Mouse (Mus musculus): Measurements from ENCODE around the gene Slc1a3.

The Slc1a3 gene

DNA sequence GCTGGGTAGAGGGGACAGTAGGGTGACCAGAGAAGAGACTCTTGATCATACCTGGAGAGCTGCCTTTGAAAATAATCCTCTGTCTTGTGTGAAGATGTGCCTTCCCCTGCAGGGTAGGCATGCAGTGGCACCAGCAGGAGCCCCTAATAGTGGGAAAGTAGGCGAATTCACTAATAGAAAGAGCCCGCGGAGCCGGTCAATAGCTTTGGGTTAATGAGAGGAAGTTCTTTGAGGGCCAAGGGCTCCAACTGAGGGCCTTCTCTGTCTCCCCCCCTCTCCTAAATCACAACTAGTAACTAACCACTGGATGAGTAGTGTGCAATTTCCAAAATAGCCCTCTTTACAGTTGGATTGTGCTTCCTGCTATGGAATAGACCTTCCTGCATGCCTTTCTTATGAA is 50.6 kb downstream of the Slc1a3 start:
- intact Hi-C loops (cut with DNase I) = no loop called here

DNA sequence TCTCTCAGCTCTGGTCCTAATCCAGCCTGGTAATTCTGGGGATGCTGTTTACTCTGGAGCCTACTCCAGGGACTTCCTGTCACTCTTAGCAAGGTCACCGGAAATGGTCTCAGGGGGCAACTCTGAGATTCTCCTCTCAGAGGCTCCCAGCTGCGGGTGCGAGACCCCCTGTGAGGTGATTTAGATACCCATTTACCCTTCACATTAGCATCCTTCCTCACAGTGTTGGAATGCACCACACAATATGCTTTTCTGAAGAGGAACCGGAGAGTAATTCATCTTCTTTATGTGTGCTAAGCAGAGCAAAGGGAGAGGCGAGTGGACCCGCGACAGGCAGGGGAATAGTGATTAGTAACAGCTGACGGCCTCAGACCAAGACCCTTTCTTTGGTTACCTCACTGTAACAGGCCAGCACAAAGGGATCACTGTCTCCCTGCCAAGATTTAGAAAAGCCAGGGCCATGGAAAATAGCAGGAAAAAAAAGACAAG is 51.0 kb downstream of the Slc1a3 start:
- intact Hi-C loops (cut with DNase I) = no loop called here

DNA sequence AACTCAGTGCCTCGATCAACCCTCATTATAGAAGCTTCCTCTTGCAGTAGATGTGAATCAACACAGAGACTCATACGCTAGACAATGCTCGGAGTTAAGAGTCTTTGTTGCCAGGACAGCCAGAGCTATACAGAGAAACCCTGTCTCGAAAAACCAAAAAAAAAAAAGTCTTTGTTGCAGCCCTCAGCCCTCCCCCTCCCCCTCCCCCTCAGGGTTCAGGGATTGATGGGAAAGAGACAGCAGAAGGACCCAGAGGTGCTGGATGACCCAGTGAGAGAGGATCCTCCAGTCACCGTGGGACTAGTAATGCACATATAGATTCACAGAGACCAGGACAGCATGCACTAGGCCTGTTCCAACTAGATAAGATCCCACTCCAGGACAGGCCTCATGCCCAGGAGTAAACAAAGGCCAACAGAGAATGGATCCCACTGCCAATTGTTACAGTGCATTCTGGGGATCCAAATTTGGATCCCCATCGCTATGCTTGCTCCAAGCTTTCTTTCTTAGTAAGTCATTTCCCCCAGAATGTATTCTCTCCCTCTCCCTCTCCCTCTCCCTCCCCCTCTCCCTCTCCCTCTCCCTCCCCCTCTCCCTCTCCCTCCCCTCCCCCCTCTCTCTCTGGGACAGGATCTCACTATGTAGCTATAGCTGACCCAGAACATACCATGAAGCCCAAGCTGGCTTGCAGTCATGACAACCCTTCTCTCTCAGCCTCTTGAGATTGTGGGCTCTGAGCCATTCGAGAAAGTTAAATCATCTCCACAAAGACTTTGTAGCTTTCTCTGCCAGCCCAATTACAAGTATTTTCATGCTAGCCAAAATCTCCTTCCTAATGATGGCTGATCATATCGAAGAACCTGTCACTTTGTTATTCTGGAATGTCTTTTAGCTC is 52.2 kb downstream of the Slc1a3 start:
- intact Hi-C loops (cut with DNase I) = no loop called here

DNA sequence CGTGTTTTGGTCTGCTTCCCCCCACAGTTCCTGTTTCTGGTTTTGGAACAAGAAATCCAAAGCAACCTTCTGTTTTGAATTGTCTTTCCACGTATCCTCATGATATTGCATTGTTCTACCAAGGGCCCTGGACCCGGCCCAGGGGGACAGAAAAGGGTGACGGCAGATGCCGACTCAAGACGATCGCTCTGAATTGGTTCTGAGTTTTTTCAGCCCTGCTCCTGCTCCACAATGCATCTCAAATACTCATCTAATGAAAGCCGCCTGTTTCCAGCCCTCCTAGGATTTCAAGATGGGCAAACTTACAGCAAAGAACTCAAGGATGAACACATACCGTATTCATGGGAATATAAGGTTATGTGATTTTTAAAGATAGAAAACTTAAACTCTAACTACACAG is 55.3 kb downstream of the Slc1a3 start:
- intact Hi-C loops (cut with DNase I) = no loop called here

DNA sequence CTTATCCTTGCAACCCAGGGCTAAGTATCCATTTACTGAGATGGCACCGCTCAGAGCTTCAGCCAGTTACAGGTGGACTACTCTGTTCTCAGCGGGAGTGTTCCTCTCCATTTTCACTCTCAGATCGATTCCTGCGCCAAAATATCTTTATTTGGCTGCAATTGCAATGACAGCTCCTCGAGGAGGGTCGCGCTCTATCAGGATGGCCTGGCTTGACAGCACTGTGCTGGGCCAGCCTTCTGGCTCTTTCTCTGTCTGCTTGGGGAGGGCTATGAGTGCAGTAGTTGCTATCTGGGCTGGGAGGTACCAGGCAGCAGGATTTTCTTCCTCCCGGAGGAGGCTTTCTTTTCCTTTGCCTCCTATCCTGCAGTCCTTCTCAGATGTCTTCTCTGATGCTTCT is 57.9 kb downstream of the Slc1a3 start:
- intact Hi-C loops (cut with DNase I) = no loop called here

DNA sequence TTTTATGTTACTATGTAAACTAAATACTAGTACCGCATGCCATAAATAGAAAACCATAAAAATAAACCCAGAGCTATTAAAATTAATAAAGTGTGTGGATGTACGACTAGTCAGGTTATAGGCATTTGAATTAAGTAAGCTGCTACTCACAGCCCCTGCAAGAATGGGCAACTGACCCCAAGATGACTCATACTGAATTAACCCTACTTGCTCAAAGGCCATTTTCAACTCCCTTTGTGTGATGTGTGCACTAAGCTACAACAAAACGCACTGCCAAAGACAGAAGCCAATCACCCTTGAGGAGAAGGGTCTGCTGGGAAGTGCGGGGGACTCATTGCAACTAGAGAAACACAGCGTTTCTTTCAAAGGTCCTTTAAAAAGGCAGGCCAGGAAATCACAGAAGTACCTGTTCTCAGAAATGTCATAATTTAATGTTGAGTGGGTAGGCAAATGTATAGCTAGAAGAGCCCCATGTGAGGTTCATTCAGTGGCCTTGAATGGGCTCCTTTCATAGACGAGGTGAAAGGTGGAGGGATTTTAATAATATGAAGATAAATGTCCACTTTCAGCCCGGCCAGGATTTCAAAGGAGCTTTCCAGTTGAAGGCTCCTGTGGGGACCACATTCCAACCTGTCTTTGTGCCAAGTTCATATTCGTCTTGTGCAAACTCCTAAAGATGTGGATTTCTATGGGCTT is 66.4 kb downstream of the Slc1a3 start:
- intact Hi-C loops (cut with DNase I) = no loop called here

DNA sequence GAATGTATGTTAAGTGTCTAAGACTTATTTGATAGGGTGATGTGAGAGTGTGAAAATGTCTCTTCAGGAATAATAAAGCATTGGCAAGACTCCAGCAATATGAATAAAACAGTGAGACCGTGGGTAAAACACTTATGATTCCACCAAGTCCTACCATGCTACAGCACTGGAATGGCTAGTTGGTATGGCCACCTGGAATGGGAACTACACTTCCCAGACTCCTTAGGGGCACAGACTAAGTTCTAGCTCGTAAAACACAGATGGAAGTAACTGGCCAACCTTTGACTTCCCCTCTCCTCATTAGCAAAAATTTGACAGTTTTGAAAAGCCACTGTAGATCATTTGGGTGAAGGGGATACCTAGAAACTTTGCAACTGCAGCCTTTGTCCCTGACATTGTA is 70.7 kb downstream of the Slc1a3 start:
- intact Hi-C loops (cut with DNase I) = no loop called here

DNA sequence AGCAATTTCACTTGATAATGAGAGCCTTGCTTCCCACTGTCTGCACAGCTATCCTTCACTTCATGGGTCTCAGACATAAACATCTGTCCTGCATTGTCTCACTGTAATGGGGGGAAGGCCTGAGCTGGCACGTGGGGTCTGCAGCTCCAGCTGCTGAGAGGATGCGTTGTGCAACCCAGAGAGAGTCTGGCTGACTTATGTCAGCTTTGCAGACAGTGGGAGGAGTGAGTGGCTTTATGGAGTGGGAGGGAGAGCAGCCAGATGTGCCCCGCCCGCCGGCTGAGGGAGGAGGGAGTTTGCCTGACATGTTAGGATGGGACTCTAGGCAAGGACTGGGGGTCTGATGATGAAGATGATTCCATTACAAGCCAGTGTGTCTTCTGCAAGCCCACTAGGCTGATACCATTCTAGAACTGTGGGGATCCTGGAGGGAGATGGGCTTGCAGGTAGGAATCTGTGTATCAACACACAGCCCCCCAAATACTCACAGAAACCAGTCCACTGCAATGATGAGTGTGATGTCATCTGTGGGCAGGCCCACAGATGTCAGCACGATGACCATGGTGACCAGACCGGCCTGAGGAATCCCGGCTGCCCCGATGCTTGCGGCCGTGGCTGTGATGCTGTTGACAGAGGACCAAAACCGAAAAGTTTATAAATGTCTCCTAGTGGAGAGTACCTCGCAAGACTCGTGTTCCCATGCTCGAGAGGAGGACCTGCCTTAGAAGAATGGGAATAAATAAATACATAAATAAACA is 71.8 kb downstream of the Slc1a3 start:
- intact Hi-C loops (cut with DNase I) = no loop called here

DNA sequence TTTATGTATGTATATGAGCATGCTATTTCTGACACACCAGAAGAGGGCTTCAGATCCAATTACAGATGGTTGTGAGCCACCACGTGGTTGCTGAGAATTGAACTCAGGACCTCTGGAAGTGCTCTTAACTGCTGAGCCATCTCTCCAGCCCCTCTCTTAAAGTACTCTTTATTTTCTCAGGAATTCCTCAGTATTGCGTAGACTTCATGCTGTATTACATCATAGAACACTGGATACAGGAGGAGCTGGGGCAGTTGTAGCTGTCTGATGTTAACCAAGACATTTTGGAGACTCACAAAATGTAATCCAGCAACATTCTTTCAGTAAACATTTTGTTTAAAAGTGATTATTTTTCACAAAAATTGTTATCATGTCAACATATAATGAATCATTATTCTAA is 73.3 kb downstream of the Slc1a3 start:
- intact Hi-C loops (cut with DNase I) = no loop called here

DNA sequence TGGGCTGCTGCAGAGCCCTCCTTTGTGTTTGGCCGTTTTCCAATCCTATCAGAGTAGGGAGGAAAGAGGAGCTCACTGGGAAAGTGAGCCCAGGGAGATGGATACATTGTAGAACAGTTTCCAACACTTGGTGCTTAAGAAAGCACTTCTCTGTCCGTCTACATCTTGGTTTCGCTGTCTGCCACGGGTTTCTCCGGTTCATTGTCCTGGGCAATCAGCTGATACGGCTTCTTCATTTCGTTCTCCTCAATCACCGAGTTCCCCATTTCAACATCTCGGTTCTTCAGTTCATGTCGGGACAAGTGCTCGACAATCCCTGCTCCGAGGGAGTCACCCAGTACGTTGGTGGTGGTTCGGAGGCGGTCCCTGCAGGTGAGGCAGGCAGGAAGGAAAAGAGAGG is 74.6 kb downstream of the Slc1a3 start:
- intact Hi-C loops (cut with DNase I) = no loop called here

DNA sequence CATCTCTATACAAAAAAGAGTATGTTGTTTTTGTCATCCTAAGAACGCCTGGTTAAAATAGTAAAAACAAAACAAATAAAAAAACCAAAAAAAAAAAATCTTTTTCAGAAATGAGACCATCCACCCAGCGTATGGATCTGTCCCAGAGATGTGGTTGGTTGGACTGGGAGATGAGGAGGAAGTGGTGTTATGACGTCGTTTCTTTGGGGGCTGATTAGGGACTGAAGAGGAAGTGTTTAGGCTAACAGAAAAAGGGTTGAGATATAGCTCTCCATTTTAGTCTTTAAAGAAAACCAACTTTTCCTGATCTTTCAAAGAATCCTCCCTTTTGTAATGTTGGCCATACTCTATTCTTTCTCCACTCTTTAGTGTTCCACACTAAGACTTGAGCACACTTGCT is 75.8 kb downstream of the Slc1a3 start:
- intact Hi-C loops (cut with DNase I) = no loop called here

DNA sequence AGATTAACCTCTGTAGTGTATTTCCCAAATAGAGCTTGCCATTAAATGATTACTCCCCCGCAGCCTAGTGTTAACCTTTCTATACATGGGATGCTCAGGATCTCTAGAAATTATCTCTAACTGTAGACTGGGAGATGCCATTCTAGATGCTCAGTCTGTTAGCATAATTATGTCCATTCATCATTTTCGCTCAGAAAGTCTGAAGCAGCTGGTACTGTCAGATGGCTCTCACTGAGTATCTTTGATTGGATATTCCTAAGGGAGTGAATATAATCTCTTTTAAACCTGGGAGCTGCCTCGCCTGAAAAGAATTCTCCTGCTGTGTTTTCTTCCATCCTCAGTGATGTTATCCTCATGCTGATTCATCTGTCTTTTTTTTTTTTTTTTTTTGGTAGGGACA is 76.2 kb downstream of the Slc1a3 start:
- intact Hi-C loops (cut with DNase I) = no loop called here

DNA sequence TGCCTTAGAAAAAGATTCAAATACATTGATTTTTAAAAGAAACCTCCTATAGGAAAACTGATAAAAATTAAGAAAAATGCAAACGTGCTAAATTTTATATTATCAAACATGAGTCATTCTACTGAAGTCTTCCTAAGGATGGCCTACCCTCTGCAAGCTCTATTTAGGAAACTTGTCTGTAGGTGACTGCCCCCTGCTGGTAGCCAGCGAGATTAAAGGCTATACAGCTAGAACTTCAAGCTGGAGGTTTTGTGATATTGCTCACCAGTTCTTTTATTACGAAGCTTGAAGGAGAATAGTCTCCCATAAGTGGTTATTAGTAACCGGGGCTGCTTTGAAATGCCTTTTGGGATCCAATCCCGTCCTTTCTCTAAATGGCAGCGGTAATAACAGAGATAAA is 77.2 kb downstream of the Slc1a3 start:
- intact Hi-C loops (cut with DNase I) = no loop called here

DNA sequence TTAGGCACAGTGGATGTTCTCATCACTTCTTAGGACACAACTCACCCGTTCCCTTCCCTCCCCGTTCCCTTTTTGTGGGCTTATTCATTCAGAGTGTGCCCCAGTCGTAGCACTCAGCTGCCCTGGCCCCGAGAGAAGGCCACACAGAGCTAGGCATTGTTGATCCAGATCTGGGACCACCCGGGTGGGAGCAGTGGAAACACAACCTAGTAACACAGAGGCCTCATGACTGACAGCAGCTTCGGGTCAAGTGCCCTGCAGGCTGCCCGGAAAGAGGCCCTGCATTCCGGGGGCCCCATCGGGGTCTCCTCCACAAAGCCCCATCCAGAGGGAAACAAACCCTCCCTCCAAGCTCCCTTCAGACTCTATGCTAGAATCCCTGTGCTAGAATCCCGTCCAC is 78.2 kb downstream of the Slc1a3 start:
- intact Hi-C loops (cut with DNase I) = no loop called here

DNA sequence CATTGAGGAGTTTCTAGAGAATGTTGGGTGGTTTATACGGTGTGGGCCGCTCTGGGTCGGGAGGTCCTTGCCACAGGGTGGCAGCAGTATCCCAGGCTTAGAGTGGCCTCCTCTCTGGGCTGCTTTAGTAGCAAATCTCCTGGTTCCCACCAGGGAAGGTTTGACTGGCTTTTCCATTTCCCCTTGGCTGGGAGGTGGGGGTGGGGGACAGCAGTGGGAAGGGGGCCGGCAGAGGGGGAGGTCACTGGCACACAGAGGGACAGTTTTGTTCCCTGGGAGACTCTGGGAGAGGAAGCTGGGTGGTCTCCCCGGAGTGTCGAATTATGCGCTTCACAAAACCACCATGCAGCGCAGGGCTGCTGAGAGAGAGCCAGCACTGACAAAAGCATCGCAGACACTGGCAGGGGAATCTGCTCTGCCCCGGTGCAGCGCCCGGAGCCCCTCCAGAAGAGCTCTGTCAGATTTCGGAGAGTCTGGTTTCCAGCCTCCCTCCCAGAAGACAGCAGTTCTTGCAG is 81.2 kb downstream of the Slc1a3 start:
- intact Hi-C loops (cut with DNase I) = loop anchor here (2.0 kb wide), 1 partner anchor 255 kb away; no protein-coding TSS in a partner anchor

DNA sequence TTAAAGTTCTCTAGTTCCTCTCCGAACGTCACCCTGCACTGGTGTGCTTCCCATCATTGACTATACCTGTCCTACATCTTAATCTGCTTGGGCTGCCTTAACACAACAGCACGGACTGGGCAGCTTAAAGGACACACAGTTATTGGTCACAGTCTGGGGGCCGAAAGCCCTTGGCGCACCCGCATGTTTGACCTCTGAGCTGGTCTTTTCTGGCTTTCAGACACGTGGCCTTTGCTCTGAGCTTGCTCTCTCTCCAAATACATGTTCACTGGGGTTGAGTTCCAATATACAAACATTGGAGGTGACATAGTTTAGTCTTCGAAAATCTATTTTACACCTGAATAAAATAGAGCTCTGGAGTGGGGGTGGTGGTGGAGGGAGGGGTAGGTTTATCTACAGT is 82.4 kb downstream of the Slc1a3 start:
- intact Hi-C loops (cut with DNase I) = loop anchor here (2.0 kb wide), 1 partner anchor 257 kb away; no protein-coding TSS in a partner anchor

DNA sequence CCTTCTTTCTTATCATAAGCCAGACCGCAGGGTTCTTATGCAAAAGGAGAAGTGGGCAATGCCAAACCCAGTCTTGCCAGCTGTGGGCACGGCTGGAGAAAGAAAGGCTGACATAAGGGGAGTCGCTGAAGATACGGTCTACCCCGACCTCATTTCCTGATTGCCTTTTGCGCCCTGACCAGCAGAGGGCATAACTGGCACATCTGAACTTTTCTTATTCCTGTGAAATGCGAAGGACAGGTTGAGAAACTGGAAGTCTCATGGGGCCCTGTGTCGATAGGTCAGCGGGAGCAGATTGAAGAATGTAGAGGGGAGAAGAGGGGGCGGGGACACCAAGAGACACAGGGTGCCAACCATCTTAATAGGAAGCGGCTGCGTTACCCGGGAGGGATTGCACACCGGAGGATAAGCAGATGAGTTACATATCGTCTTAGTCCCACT is 83.4 kb downstream of the Slc1a3 start:
- intact Hi-C loops (cut with DNase I) = no loop called here

DNA sequence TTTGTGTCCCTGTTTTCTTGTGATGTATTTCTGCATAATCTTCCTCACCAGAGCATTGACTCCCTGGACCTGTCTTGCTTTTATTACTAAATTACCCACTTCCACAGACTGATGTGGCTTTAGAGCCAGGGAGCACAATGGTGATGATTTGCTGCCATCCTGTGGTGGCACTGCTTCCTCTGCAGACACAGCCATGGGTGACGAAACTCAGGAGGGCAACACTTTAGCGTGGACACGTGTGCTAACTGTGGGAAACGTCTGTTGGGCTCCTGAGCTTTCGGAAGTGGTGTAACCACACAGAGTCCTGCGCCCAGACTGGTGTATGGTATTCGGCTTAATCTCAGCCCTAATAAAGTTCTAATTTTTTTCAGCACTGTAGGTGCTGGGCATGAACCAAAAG is 85.2 kb downstream of the Slc1a3 start:
- intact Hi-C loops (cut with DNase I) = no loop called here

DNA sequence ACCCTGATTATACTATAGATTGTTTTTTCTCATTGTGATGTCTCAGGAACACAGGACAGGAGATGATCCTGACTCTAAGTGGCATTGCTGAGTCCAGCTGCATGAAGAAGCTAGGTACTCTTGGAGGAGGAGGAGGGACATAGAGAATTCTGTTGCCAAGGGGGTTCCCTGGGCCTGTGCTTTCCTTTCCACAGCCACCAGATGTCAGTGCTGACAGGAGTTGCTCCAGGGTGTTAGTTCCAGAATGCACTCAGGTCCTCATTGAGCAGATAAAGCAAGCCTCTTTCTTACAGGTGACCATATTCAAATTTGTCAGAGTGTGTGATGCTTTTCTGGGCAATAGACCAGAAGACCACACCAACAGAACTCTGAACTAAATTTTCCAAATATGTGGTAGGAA is 86.7 kb downstream of the Slc1a3 start:
- intact Hi-C loops (cut with DNase I) = no loop called here

DNA sequence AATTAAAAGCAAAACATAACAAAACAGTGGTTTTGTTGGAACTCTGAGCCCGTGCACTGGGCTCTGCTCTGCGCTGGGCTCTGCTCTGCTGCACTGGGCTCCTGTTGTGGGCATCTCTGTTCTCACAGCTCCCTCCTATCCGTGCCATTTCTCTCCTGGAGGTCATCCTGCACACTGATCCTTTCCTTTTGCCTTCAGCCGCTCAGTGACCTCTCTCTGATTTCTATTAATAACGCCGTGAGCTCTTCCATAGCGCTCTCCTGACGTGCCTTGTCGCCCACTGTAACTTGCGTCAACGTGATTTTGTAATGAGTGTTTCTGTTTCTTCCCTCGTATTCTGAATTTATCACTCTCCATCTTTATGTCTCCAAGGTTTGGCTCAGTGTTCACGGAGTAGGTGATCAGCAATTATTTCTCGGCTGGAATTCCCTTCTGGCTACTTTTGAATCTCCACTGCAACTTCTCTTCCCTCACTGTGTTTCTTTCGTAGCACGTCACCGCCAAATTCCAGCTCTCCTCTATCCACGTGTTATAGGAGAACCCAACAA is 91.0 kb downstream of the Slc1a3 start:
- intact Hi-C loops (cut with DNase I) = no loop called here

DNA sequence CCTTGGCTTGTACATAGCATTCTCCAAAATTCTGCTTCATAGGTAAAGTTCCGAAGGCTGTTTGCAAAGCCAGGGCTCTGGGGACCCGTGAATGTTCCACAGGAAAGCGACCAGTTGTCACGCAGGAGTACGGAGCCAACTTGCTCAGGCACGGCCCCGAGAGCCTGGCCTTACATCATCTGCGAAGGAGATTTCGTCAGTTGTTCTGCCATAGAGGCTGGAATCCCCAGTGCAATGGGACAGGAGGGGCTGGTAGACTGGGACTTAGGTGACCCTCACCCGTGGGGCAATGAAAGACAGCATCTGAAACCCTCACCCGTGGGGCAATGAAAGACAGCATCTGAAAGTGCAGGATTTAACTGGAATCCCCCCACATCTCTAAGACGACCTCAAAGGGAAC is 94.3 kb downstream of the Slc1a3 start:
- intact Hi-C loops (cut with DNase I) = no loop called here
